Mouse (Mus musculus) retina, embryonic 14.5 days (tissue): ENCODE results near the gene Ptprr.
A peak's percentile ranks its signal among the peaks of the same experiment; 100 is the strongest.

Source experiments
- DNase-seq: peaks from one replicate; pipeline ENCODE4 v3.0.0-alpha.2; 2015; ENCODE audit warnings: low spot score

Gene Ptprr

DNA sequence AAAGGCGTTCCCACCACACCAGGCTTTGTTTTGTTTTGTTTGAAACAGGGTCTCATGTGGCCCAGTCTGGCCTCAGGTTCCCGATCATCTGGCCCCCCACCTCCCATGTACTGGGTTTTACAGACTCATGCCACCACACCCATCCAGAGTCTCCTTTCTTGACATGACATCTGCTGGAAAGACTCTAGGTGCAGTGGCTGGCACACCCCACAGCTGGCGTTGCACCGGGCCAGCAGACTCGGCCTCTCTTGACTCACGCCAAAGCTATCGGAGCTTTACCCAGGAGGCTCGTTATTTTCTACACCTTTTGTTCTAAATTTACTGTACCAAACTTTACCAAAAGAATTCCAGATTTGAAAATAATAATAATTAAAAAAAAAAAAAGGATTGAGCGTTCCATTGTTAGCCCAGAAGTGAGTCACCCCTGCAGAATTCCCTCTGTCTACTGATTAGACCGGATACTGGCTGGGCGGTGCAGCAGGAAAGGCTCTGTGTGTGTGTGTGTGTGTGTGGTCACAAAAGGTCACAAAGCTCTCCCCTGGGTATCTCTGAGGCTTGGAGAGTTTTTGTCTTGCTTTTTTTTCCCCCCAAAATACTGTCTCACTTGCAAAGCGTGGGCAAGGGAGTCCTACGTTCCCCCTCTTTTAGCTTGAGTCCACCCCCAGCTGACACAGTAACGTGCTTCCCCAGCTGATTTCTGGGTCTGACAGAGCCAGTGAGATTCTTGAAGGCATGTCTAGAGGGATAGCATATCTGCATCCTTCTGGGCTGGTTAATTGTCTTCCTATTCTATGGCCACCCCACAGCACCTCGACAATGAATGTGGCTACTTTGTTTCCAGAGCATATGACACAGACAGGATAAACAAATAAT, 248.8 kb downstream of the Ptprr start:
- no peak for DNase-seq

DNA sequence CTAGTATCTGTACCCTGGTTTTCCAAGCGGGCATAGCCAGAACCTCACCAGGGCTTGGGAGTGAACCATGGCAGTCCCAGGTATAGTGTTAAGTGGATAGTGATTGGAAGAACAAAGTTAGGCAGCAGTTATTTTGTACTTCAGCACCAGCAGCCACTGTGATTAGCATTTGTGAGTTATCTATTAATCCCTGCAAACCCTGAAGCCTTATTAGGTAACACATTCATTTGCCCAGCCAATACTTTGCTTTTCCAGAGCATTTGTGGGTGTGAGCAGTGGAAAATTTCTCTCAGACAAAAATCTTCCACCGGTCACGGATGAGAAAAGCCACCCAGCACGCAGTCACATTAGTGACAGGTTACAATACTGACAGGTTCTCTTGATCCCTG, 249.4 kb downstream of the Ptprr start:
- DNase-seq = no peak

DNA sequence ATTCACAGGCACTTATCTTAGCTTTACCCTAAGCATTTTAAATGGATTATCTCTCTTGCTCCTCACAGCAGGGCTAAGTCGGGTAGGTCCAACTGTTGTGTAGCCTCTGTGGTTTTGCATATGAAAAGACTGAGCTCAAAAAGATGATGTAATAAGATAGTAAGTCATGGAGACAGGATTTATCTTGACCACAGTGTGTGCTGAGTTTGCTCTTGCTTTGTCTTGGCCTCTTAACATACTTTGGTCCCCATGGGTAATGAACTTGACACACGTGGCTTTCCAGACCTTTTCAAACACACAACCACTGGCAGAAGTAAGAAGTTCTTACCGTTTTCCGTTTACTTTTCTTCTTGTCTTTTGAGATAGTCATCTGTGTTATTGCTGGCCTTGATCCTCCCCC, 250.3 kb downstream of the Ptprr start:
- no peak for DNase-seq

DNA sequence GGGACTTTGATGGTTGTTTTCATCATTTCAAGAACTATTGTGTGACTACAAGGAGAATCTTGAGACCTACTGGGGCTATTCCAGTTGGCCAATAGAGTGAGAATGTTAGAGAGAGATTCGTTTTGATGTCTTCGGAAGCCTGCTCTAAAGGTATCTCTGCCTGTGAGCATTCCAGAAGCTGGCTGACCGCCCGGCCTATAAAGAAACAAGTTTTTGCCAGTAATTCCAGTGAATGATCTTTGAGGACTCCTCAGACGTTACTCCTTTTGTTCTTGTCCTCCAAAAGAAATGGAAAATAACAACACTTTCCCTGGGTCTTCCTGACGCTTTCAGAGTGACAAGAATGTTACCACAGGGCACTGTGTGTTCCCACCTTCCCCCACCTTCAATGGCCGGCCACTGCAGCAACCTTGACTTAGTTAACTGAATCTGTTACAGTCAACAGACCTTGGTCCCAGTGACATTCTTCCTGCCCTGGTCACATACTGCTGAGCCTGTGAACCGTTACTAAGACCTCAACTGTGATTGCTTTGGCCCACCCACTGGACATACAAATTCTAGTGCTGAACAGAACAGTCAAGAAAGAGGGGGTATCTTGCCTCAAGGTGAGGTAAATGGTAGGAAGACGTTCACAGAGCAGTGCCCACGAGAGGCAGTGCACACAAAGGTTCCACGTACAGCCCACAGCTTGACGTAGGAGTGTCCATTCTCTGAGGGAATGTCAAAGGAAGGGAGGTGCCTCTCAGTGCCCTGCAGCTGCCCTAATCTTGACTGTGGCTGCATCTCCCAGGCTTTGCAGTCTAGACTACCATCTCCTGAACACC, 252.8 kb downstream of the Ptprr start:
- no peak for DNase-seq

DNA sequence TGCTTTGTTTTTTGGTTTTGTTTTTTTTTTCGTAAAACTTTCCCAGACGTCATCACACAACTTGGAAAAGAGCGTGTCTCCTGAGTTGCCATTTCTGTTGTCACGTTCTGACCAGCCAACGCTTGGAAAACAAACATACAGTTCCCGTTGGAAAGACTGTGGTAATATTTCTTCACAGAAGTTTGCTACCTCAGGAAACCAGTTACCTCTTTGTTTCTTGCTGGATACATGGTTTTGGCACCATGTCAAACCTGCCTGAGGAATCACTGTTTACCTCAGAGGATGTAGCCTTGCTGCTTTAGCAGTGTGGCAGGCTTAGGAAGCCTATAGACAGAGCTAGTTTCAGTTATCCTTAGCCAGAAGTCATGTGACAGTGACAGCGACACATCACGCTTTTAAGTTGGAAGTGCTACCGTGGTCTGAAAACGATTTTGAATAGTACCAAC, 253.5 kb downstream of the Ptprr start:
- DNase-seq = no peak

DNA sequence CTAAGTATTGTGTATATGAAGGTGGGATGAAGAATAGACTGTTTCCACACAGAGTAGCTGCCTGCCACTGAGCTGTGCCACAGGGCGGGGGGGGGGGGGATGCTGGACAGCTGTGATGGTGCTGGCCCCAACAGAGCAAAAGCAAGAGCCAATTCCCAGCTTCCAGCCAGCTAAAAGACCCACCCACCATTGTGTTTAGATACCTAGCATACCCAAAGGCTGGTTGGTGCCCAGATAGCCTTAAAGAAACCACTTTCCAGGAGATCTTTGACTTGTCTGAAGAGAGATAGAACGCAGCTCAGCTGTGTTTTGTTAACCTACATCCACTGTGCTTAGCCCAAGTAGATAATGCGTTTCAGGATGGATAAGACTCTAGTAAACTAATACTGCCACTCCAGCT, 254.1 kb downstream of the Ptprr start:
- no peak for DNase-seq

DNA sequence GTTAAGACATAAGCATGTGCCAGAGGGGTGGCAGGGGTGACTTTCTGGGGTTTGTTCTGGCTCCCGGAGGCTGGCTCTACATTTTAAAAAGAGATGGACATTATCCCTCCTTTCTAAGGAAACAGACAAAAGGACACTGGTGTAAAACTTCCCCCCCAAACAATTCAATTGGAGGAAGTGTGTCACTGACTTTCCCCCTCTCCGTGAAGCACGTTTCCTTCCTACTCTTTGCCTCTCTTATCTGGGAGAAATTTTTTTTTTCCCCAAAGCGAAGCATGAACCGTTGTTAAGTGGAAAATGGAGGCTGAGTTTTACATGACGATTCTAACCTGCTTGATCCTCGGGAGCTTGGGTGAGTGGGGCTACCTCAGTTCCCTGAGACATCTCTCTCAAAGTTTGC, 257.3 kb downstream of the Ptprr start, which contains the start of gene Ptprb:
Gene Ptprb (plus strand): TSS at position 244 of the 400 bp plus-strand sequence.
- no peak for DNase-seq

DNA sequence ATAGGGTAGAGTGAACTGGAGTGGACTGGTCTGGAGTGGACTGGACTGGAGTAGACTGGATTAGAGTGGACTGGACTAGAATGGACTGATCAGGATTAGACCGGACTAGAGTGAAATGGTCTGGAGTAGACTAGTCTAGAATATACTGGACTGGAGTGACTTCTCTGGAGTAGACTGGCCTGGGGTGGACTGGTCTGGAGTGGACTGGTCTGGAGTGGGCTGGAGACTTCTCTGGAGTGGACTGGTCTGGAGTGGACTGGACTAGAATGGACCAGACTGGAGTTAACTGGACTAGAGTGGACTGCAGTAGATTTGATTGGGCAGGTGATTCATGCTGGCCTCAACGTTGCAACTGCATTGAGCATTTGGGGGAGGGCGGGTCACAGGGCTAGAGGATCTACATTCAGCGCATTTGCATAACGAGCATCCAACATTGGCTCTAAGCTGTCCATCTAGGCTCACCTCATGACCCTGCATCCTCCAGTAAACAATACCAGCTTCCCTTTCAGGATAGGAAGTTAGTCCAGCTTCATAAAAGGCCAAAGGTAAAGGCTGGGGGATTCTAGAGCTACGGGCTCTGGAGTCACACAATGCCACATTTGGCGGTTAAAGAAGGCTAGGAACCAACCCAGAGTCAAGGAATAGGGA, 268.8 kb downstream of the Ptprr start:
- DNase-seq = no peak

DNA sequence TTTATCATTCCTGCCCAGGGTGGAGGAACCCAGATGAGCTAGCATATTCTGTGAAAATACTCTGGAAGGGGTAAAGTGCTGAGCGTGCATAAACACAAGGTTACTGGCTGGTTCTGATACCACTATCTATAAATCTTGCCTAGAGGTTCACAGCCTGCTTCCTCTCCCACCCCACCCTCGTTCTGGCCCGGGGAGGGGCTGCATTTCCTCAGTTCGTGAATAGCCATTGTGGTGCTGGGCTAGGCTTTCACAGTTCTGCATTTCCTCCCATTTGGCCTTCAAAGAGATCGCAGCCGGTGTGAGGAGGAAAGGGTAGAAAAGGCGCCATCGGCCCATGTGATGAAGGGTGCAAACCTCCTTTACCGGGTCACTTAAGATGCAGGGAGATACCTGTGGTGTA, 270.1 kb downstream of the Ptprr start:
- DNase-seq = no peak

DNA sequence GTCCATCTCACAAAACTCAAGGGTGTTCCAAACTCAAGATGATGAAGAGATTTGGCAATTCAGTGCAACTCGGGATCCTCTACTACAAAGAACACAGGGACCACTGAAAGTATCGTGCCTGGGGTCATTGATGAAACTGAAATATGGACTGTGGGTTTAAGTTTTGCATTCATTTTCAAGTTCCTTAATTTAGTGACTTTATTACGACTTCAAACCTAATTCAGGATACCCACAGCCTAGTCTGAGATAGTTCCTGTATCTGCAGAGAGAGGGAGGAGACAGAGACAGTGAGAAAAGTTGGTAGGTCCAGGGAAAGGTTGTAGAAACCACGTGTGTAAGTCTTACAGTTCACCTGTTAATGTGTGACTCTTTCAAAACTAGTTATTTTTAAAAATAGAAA, 272.5 kb downstream of the Ptprr start:
- no peak for DNase-seq

DNA sequence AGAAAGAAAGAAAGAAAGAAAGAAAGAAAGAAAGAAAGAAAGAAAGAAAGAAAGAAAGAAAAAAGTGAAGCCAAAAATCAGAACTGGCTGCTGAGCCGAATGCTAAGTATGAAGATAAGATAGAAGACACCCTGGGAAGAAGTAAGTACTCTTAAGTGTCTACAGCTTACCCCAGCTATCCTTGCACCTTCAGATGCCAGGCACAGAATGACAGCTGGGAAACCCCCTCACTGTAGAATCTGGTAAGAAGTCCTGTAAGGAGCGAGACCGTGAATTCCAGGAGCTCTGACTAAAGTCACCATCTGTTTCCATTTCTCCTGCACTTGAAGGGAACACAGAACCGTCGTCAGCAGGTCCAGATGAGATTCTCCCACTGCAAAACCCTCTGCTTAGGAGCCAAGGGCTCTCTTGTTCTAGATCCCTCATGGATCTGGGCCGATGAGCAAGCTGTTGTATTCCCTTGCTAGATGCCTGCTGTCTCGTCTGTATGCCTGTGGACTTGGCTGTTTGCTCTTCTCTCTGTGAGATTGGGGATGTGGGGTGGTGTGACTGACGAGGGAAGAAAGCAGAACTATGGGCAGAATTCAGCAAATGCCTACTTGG, 273.2 kb downstream of the Ptprr start:
- DNase-seq = no peak

DNA sequence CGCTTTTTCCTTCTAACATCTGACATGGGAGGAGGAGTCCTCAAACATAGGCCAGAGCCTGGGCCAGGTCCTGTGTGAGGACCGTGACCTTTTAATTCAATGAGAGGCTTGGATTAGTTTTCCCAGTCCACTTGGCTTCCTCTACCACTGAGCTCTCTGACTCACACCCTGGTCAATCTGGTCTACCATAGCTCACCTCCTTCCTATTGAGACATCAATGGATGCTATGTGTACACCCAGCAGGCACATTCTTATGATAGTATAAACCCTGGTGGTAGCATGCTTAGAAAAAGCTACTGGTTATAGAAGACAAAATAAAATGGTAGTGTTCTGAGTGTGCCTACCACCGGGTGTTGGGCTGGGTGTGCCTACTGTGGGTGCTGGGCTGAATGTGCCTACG, 278.4 kb downstream of the Ptprr start:
- DNase-seq = no peak

DNA sequence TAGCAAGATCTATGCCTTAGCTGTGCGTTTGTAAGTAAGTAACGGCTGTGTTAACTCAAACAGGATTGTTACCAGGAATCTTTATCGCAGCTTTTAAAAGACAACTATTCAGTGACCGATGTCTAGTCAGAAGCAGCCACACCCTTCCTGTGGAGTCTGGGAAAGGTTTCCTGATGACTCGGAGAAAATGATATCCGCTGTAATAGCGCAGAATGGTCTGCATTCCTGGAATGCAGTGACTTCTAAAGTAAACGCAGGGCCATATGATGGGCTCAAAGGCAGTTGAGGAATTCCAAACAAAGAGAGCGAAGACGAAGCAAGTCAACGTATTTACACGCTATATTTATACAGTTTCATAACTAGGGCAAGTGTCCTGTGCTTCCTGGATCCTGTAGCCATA, 279.8 kb downstream of the Ptprr start:
- DNase-seq = no peak

DNA sequence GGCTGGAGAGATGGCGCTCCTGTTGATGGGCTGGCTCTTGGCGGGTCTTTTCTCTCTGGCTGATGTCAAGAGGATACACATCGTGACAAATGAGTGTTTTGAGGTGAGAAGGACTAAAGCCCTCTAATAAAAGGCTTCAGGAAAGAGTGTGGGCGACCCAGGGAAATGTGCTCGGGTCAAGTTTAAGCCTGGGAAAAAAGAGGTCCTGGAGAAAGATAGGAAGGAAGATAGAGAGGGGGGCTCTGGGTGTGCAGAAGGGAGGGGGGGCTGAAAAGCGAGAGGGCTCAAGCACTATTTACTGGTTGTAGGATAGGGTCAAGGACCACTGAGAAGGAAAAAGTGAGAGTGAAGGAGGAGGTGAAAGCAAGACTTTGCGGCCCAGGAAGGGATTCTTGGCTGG, 282.8 kb downstream of the Ptprr start:
- no peak for DNase-seq

DNA sequence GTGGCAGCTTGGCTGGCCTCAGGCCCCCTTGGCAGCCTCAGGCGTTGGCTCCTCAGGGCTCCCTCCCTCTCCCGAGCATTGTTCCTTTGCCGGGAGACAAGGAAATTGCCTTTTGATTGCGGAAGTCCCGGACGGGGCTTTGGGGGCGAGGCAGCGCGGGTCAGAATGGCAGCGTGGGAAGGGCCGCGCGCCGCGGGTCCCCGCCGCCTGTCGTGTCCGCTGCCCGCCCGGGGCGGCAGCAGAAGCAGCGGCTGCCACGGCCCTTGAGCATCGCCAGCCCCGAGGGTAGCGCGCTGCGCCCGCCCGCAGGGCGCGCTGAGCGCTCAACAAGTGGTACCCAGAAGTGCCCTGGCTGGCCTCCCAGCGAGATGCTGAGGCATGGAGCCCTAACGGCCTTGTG, 283.2 kb downstream of the Ptprr start:
- DNase-seq = peak; percentile 65

DNA sequence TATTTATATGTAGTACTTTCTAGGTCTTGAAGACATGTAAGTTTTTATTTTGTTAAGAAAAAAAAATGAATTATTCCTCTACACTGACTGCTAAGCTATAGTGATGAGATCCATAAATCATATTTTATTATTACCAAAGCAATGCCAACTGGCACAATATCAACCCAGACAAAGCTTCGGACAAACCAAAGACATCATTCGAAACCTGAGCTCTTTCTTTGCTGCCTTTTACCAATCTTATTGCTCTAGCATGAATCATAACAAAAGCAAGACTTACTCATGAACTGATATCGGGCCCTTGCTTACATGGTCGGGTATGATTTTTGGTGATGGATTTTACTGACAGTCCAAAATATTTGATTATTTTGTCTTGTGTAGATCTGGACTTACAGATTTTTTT, 286.3 kb downstream of the Ptprr start:
- no peak for DNase-seq

DNA sequence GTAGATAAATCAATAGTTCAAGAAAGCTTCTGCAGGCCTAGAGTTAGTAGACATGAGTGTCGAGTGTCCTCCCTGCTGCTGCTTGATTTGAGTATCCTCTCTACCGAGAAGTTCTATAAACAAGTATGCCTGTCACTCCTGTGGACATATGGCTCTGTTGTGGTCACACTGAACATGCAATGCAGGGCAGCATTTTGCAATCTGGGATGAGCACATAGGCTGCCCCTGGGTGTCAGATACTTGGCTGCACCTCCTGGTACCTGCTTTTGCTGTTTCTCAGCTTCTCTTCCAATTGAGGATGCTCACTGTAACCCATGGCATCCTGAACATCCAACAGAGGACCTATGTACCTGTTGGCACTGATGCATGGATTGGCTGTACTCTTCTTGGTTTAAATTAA, 291.4 kb downstream of the Ptprr start:
- no peak for DNase-seq

DNA sequence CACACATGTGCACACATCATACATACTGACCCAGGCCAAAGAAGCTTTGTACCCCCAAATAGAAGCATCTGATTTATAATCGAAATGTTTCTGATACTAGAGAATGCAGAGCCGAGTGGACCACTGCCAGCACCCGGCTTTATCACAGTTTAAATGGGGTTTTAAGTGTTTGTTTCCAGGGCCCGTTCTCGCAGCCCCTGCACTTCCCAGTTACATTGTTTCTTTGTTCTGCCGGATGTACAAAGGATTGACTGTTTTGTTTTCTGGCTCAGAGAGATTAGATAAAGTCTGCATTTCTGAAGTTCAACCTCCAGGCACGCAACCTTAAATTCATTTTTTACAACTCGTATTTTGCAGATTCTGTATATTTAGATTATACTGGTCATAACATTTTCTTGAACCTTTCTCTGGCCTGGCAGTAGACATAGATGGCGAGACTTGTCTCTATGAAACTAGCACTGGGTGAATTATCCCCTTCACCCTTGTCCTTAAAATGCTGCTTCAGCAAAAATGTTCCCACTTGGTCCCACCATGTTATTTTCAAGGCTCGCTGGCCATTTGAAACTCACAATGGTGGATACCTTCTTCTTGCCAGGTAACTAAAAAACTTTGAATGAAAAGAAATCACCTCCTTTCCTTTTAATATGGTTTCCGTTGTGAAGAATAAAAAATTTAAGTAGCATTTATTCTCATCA, 292.6 kb downstream of the Ptprr start:
- DNase-seq = no peak

DNA sequence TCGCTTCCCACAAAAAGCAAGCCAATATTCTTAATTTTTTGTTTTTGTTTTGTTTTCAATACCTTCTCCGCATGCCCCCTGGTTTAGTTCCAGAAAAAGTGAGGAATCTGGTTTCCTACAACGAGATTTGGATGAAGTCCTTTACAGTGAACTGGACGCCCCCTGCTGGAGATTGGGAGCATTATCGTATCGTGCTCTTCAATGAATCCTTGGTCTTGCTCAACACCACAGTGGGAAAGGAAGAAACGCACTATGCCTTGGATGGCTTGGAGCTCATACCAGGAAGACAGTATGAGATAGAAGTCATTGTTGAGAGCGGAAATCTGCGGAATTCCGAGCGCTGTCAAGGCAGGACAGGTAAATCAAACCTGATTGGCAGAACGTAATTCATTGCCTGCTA, 301.2 kb downstream of the Ptprr start:
- DNase-seq = peak; percentile 89
